Mouse (Mus musculus): Measurements from ENCODE around the gene Acad12. TPM values are rescaled to one million over a fixed set of nuclear protein-coding genes. Genes with fewer than 3 reads are reported as not detected.

The Acad12 gene
- polyA plus RNA-seq (2014; fragmentation: Nextera tagmentation; extraction: Ambion mirVana): 1.5 and 1.9 TPM in 2 replicates

GRCm38 (mm10) chr5:121618592-121619513, at the start of gene Acad12:
Gene Acad12 (minus strand): TSS chr5:121618938.
- Histone ChIP-seq H3K27ac (ENCODE audit: low read depth, low read length) (peak within 1 kb of the TSS; percentile 50), H3K9me3 (ENCODE audit: control insufficient read depth, low read length) (no peaks in the 10 kb centered on the region), H3K4me1 (replicated peaks; ENCODE audit: control insufficient read depth, insufficient read depth, low read length) (peaks cover 7% of the 10 kb centered on the region; the same call in 1 of the 2 replicates), H3K36me3 (ENCODE audit: control insufficient read depth, insufficient read depth, low read length) (no peaks in the 10 kb centered on the region), H3K9ac (ENCODE audit: low read length) (peak within 1 kb of the TSS; percentile 85), H3K4me2 (ENCODE audit: low read depth, low read length, severe bottlenecking) (peak within 1 kb of the TSS; percentile 57), H3K27me3 (ENCODE audit: control insufficient read depth, insufficient read depth, low read length) (no peaks in the 10 kb centered on the region), H3K4me3 (ENCODE audit: low read depth, low read length) (peak within 1 kb of the TSS; percentile 69)
- 1% methylated on average over 57 of the region's 58 CpGs for WGBS
- ATAC-seq (replicated peaks; ENCODE audit: low FRiP score) (peak; percentile 85), DNase-seq (ENCODE audit: low spot score) (peak; percentile 97)

- H3K4me1 ChIP-seq (replicated peaks; ENCODE audit: control insufficient read depth, insufficient read depth, low read length): no peaks in the 10 kb centered on the region
- 82% methylated on average over 6 of the region's 6 CpGs for WGBS
- no peaks in the 10 kb centered on the region; the same call in 1 of the 2 replicates for H3K36me3 ChIP-seq (ENCODE audit: control insufficient read depth, insufficient read depth, low read length)
- ATAC-seq (replicated peaks; ENCODE audit: low FRiP score) (no peak), DNase-seq (ENCODE audit: low spot score) (no peak)
- H3K4me2 ChIP-seq (ENCODE audit: low read depth, low read length, severe bottlenecking): no peak overlapping the region
- no peak overlapping the region for H3K9ac ChIP-seq (ENCODE audit: low read length)
- H3K27me3 ChIP-seq (ENCODE audit: control insufficient read depth, insufficient read depth, low read length): no peaks in the 10 kb centered on the region
- no peak overlapping the region for H3K4me3 ChIP-seq (ENCODE audit: low read depth, low read length)
- no peaks in the 10 kb centered on the region for H3K9me3 ChIP-seq (ENCODE audit: control insufficient read depth, low read length)
- no peak overlapping the region for H3K27ac ChIP-seq (ENCODE audit: low read depth, low read length)
Observed at GRCm38 (mm10) chr5:121668411-121668810, 49.7 kb upstream of the Acad12 start.

- H3K9ac ChIP-seq (ENCODE audit: low read length): no peak overlapping the region
- ATAC-seq (replicated peaks; ENCODE audit: low FRiP score) (no peak), DNase-seq (ENCODE audit: low spot score) (no peak)
- H3K4me3 ChIP-seq (ENCODE audit: low read depth, low read length): no peak overlapping the region
- no peaks in the 10 kb centered on the region; the same call in 1 of the 2 replicates for H3K36me3 ChIP-seq (ENCODE audit: control insufficient read depth, insufficient read depth, low read length)
- H3K27ac ChIP-seq (ENCODE audit: low read depth, low read length): no peak overlapping the region
- H3K9me3 ChIP-seq (ENCODE audit: control insufficient read depth, low read length): no peaks in the 10 kb centered on the region
- WGBS: 92% methylated on average over 4 of the region's 4 CpGs
- no peaks in the 10 kb centered on the region for H3K27me3 ChIP-seq (ENCODE audit: control insufficient read depth, insufficient read depth, low read length)
- H3K4me1 ChIP-seq (replicated peaks; ENCODE audit: control insufficient read depth, insufficient read depth, low read length): no peaks in the 10 kb centered on the region
- no peak overlapping the region for H3K4me2 ChIP-seq (ENCODE audit: low read depth, low read length, severe bottlenecking)
Observed at GRCm38 (mm10) chr5:121667067-121667466, 48.3 kb upstream of the Acad12 start.

- Histone ChIP-seq H3K4me2 (ENCODE audit: low read depth, low read length, severe bottlenecking) (no peak overlapping the region), H3K27me3 (ENCODE audit: control insufficient read depth, insufficient read depth, low read length) (no peaks in the 10 kb centered on the region), H3K4me1 (replicated peaks; ENCODE audit: control insufficient read depth, insufficient read depth, low read length) (peaks cover 6% of the 10 kb centered on the region; the same call in 1 of the 2 replicates), H3K9me3 (ENCODE audit: control insufficient read depth, low read length) (no peaks in the 10 kb centered on the region), H3K9ac (ENCODE audit: low read length) (no peak overlapping the region), H3K36me3 (ENCODE audit: control insufficient read depth, insufficient read depth, low read length) (no peaks in the 10 kb centered on the region; the same call in 1 of the 2 replicates), H3K27ac (ENCODE audit: low read depth, low read length) (no peak overlapping the region), H3K4me3 (ENCODE audit: low read depth, low read length) (no peak overlapping the region)
- ATAC-seq (replicated peaks; ENCODE audit: low FRiP score): no peak
- DNase-seq (ENCODE audit: low spot score): no peak
- 93% methylated on average over 9 of the region's 9 CpGs for WGBS
Observed at GRCm38 (mm10) chr5:121664971-121665370, 46.2 kb upstream of the Acad12 start.

GRCm38 (mm10) chr5:121664078-121664477, 45.3 kb upstream of the Acad12 start:
- H3K4me1 ChIP-seq (replicated peaks; ENCODE audit: control insufficient read depth, insufficient read depth, low read length): peaks cover 6% of the 10 kb centered on the region; the same call in 1 of the 2 replicates
- H3K9ac ChIP-seq (ENCODE audit: low read length): no peak overlapping the region
- H3K27me3 ChIP-seq (ENCODE audit: control insufficient read depth, insufficient read depth, low read length): no peaks in the 10 kb centered on the region
- no peak overlapping the region for H3K27ac ChIP-seq (ENCODE audit: low read depth, low read length)
- WGBS: 90% methylated on average over 6 of the region's 6 CpGs
- no peak overlapping the region for H3K4me2 ChIP-seq (ENCODE audit: low read depth, low read length, severe bottlenecking)
- DNase-seq (ENCODE audit: low spot score) (no peak), ATAC-seq (replicated peaks; ENCODE audit: low FRiP score) (no peak)
- no peak overlapping the region for H3K4me3 ChIP-seq (ENCODE audit: low read depth, low read length)
- H3K9me3 ChIP-seq (ENCODE audit: control insufficient read depth, low read length): no peaks in the 10 kb centered on the region
- H3K36me3 ChIP-seq (ENCODE audit: control insufficient read depth, insufficient read depth, low read length): no peaks in the 10 kb centered on the region; the same call in 1 of the 2 replicates

GRCm38 (mm10) chr5:121663456-121663855, 44.7 kb upstream of the Acad12 start:
- Histone ChIP-seq H3K27me3 (ENCODE audit: control insufficient read depth, insufficient read depth, low read length) (no peaks in the 10 kb centered on the region), H3K36me3 (ENCODE audit: control insufficient read depth, insufficient read depth, low read length) (no peaks in the 10 kb centered on the region; the same call in 1 of the 2 replicates), H3K4me2 (ENCODE audit: low read depth, low read length, severe bottlenecking) (no peak overlapping the region), H3K9me3 (ENCODE audit: control insufficient read depth, low read length) (no peaks in the 10 kb centered on the region), H3K27ac (ENCODE audit: low read depth, low read length) (no peak overlapping the region), H3K4me1 (replicated peaks; ENCODE audit: control insufficient read depth, insufficient read depth, low read length) (peaks cover 6% of the 10 kb centered on the region; the same call in 1 of the 2 replicates), H3K4me3 (ENCODE audit: low read depth, low read length) (no peak overlapping the region), H3K9ac (ENCODE audit: low read length) (no peak overlapping the region)
- WGBS: 91% methylated on average over 8 of the region's 8 CpGs
- DNase-seq (ENCODE audit: low spot score) (no peak), ATAC-seq (replicated peaks; ENCODE audit: low FRiP score) (no peak)

- H3K4me1 ChIP-seq (replicated peaks; ENCODE audit: control insufficient read depth, insufficient read depth, low read length): peaks cover 6% of the 10 kb centered on the region; the same call in 1 of the 2 replicates
- H3K9ac ChIP-seq (ENCODE audit: low read length): peak overlapping the region; percentile 93
- no peaks in the 10 kb centered on the region for H3K27me3 ChIP-seq (ENCODE audit: control insufficient read depth, insufficient read depth, low read length)
- no peaks in the 10 kb centered on the region for H3K9me3 ChIP-seq (ENCODE audit: control insufficient read depth, low read length)
- ATAC-seq (replicated peaks; ENCODE audit: low FRiP score): no peak
- no peak for DNase-seq (ENCODE audit: low spot score)
- peak overlapping the region; percentile 87 for H3K4me2 ChIP-seq (ENCODE audit: low read depth, low read length, severe bottlenecking)
- H3K27ac ChIP-seq (ENCODE audit: low read depth, low read length): no peak overlapping the region
- H3K4me3 ChIP-seq (ENCODE audit: low read depth, low read length): peak overlapping the region; percentile 94
- 92% methylated on average over 5 of the region's 5 CpGs for WGBS
- no peaks in the 10 kb centered on the region; the same call in 1 of the 2 replicates for H3K36me3 ChIP-seq (ENCODE audit: control insufficient read depth, insufficient read depth, low read length)
Observed at GRCm38 (mm10) chr5:121661494-121661893, 42.8 kb upstream of the Acad12 start.

- peak overlapping the region; percentile 94 for H3K4me3 ChIP-seq (ENCODE audit: low read depth, low read length)
- H3K9me3 ChIP-seq (ENCODE audit: control insufficient read depth, low read length): no peaks in the 10 kb centered on the region
- peak overlapping the region; percentile 93 for H3K9ac ChIP-seq (ENCODE audit: low read length)
- H3K36me3 ChIP-seq (ENCODE audit: control insufficient read depth, insufficient read depth, low read length): no peaks in the 10 kb centered on the region; the same call in 1 of the 2 replicates
- H3K4me1 ChIP-seq (replicated peaks; ENCODE audit: control insufficient read depth, insufficient read depth, low read length): peaks cover 6% of the 10 kb centered on the region; the same call in 1 of the 2 replicates
- H3K27ac ChIP-seq (ENCODE audit: low read depth, low read length): 0 out of 2 replicates have a peak overlapping the region, but pooled peaks have one; percentile 15
- H3K27me3 ChIP-seq (ENCODE audit: control insufficient read depth, insufficient read depth, low read length): no peaks in the 10 kb centered on the region
- under 1% methylated on average over 26 of the region's 26 CpGs for WGBS
- ATAC-seq (replicated peaks; ENCODE audit: low FRiP score): no peak
- no peak for DNase-seq (ENCODE audit: low spot score)
- H3K4me2 ChIP-seq (ENCODE audit: low read depth, low read length, severe bottlenecking): peak overlapping the region; percentile 87
Observed at GRCm38 (mm10) chr5:121660897-121661254, 42.1 kb upstream of the Acad12 start.
